Mouse (Mus musculus): ENCODE data around the gene Erbin. TPM values are rescaled to one million over a fixed set of nuclear protein-coding genes. Genes with fewer than 3 reads are reported as not detected.

The Erbin gene
- polyA plus RNA-seq, 1 experiment: 6.2 TPM

DNA sequence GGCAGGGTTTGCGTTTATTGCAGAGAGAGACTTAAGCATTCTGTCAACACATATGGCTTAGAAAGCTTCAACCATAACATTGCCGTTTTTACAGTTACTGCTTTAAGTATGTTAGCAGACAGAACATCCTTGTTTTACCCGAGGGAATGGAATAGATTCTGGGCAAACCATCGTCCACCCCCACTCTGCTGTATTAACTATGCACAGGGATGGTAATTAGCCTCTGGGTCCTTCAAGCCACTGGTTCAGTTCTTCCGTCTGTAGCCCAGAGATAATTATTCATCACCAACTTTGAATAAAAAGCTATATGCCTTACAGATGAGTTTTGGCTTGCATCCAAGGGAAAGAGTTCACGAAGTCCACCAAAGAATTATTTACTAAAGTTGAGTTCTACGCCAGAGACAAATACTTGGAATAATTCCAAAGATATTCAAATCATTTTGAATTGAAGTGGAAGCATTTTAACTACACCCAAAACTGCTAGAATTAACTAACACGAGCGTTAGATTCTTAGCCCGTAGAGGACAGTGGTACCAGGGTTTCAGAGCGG is 1.6 kb upstream of the Erbin start:
- H3K36me3 ChIP-seq (ENCODE audit: control insufficient read depth, insufficient read depth, low read length): no peaks in the 10 kb centered on the region
- H3K27ac ChIP-seq (ENCODE audit: insufficient read depth, low read length): peak overlapping the region; percentile 81
- DNase-seq (ENCODE audit: low read depth in 1 of 2, low spot score in 2 of 2): no peak
- no peaks in the 10 kb centered on the region for H3K27me3 ChIP-seq (ENCODE audit: control insufficient read depth, insufficient read depth, low read length)
- TF ChIP-seq POLR2A (IDR thresholded peaks at IDR 0.05; ENCODE audit: low read depth, low read length) (no peak), CTCF (IDR thresholded peaks at IDR 0.05; ENCODE audit: extremely low read depth, insufficient read depth, insufficient read length, insufficient replicate concordance) (no peak)
- no peaks in the 10 kb centered on the region for H3K4me1 ChIP-seq (ENCODE audit: control insufficient read depth, insufficient read depth, insufficient read length)
- peak overlapping the region; percentile 57 for H3K4me3 ChIP-seq (ENCODE audit: extremely low read depth, insufficient read depth, insufficient read length)
- 44% methylated on average over 11 of the region's 11 CpGs for WGBS

DNA sequence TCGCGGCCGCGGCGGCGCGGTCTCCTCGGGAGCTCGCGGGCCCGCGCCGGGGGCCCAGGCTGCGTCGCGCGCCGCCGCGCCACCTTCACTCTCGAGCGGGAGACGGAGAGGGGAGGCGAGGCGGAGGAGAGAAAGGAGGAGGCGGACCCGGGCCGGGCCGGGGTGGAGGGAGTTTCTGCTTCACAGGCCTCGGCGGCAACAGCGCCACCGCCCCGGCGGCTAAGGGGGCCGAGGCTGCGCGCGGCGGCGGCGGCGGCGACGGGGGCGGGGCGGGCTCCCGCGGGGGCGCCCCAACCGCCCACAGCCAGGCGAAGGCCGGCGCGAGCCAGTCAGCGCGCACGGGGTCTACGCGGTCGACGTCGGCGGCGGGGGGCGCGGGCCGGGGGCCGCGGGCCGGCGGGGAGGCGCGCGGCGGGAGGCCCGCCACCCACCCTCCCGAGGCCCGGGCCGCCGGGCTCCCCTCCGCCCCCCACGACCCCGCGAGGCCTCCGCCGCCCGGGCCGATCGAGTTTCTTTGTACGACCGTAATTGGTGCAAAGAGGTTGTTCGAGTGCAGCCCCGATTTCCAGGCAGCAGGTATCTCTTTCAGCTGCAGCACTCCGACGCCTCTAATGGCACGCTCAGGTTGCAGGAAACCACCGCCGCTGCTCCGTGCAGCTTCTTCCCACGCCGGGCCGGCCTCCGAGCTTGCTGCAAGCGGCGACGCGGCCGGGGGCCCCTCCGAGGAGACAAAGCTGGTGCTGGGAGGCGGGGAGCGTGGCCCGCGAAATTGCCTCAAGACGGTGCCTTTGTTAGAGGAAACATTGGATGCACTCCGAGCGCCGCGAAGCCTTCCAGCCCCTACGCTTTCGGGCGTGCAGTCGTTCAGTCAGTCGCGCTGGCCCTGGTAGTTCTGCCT is 868 bp upstream of the Erbin start:
- under 1% methylated on average over 69 of the region's 125 CpGs for WGBS
- Histone ChIP-seq H3K4me1 (ENCODE audit: control insufficient read depth, insufficient read depth, insufficient read length) (no peaks in the 10 kb centered on the region), H3K27ac (ENCODE audit: insufficient read depth, low read length) (peak overlapping the region; percentile 99), H3K27me3 (ENCODE audit: control insufficient read depth, insufficient read depth, low read length) (no peaks in the 10 kb centered on the region), H3K4me3 (ENCODE audit: extremely low read depth, insufficient read depth, insufficient read length) (peak overlapping the region; percentile 70), H3K36me3 (ENCODE audit: control insufficient read depth, insufficient read depth, low read length) (no peaks in the 10 kb centered on the region)
- peak in 1 of 2 experiments; percentile 87 for DNase-seq (ENCODE audit: low read depth in 1 of 2, low spot score in 2 of 2)
- TF ChIP-seq POLR2A (IDR thresholded peaks at IDR 0.05; ENCODE audit: low read depth, low read length) (no peak; the same call in 1 of the 2 replicates), CTCF (IDR thresholded peaks at IDR 0.05; ENCODE audit: extremely low read depth, insufficient read depth, insufficient read length, insufficient replicate concordance) (no peak)

DNA sequence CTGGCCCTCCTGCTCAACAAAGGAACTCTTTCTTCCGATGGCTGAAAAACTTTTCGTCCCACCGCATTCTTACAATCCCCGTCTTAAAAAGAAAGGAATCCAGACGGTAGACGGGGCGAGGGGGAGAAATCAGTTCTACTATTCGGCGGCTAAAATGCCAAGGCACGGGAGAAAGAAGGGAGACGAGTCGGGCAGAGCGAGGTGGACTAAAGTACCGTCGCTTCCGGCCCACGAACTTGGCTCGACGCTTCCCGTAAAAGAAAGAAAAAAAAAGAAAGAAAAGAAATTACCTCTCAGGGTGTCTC is 406 bp downstream of the Erbin start:
- no peak for DNase-seq (ENCODE audit: low read depth in 1 of 2, low spot score in 2 of 2)
- under 1% methylated on average over 20 of the region's 20 CpGs for WGBS
- TF ChIP-seq POLR2A (IDR thresholded peaks at IDR 0.05; ENCODE audit: low read depth, low read length) (no peak), CTCF (IDR thresholded peaks at IDR 0.05; ENCODE audit: extremely low read depth, insufficient read depth, insufficient read length, insufficient replicate concordance) (no peak)
- Histone ChIP-seq H3K36me3 (ENCODE audit: control insufficient read depth, insufficient read depth, low read length) (no peaks in the 10 kb centered on the region), H3K27ac (ENCODE audit: insufficient read depth, low read length) (peak overlapping the region; percentile 99), H3K4me3 (ENCODE audit: extremely low read depth, insufficient read depth, insufficient read length) (peak overlapping the region; percentile 70), H3K27me3 (ENCODE audit: control insufficient read depth, insufficient read depth, low read length) (no peaks in the 10 kb centered on the region), H3K4me1 (ENCODE audit: control insufficient read depth, insufficient read depth, insufficient read length) (no peaks in the 10 kb centered on the region)

DNA sequence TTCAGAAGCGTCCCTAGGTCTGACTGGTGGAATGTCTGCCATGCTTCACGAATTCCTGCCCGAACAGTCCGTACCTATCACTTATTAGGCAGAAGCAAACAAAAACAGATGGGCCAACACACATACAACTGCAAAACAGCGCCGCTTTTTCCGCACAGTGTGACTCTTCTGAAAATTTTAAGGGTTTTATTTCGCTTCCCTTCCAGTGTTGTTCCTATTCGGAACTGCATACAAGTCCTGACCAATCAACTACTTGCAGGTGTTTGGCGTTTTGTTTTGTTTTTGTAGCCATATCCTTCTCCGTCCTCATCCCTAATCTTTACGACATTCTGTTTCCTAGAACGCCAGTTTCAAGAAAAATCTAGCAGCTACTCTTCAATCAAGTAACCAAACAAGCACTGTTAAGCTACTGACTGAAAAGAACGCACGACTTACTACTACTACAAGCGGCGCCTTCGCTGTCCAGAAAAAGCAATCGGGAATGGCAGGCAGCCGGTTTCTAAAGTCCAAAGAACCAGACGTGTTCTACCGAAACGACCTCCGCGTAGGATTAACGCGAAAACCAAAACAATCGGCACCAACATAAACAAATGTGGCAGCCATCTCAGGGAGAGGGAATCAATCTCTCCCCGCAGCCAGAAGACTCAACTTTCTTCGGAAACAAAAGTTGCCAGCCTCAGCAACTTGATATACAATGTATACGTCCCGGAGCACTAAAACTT is 919 bp downstream of the Erbin start:
- H3K4me3 ChIP-seq (ENCODE audit: extremely low read depth, insufficient read depth, insufficient read length): peak overlapping the region; percentile 70
- H3K27ac ChIP-seq (ENCODE audit: insufficient read depth, low read length): peak overlapping the region; percentile 99
- H3K4me1 ChIP-seq (ENCODE audit: control insufficient read depth, insufficient read depth, insufficient read length): peaks cover under 1% of the 10 kb centered on the region; the same call in 1 of the 2 replicates
- H3K27me3 ChIP-seq (ENCODE audit: control insufficient read depth, insufficient read depth, low read length): no peaks in the 10 kb centered on the region
- H3K36me3 ChIP-seq (ENCODE audit: control insufficient read depth, insufficient read depth, low read length): no peaks in the 10 kb centered on the region
- DNase-seq (ENCODE audit: low read depth in 1 of 2, low spot score in 2 of 2): no peak
- under 1% methylated on average over 32 of the region's 32 CpGs for WGBS
- TF ChIP-seq POLR2A (IDR thresholded peaks at IDR 0.05; ENCODE audit: low read depth, low read length) (no peak), CTCF (IDR thresholded peaks at IDR 0.05; ENCODE audit: extremely low read depth, insufficient read depth, insufficient read length, insufficient replicate concordance) (no peak)

DNA sequence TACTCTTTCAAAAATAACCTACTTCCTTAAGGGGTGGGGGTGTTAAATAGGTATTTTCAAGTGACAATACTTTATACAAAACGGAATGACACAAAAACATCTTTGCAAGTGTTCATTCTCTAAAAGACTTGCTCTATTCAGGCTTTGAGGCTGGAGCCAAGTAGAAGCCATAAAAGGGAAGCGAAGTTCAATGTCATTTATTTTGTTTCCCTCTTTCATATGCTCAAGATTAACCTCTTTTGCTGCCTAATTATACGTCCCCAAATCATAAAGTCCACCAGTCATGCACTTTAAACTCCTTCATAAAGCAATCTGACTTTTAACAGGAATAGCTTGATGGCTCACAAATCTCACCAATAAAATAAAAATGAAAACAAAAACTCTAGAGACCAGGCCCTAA is 1.9 kb downstream of the Erbin start:
- WGBS: 2% methylated on average over 3 of the region's 3 CpGs
- Histone ChIP-seq H3K27me3 (ENCODE audit: control insufficient read depth, insufficient read depth, low read length) (no peaks in the 10 kb centered on the region), H3K27ac (ENCODE audit: insufficient read depth, low read length) (no peak overlapping the region), H3K36me3 (ENCODE audit: control insufficient read depth, insufficient read depth, low read length) (no peaks in the 10 kb centered on the region), H3K4me1 (ENCODE audit: control insufficient read depth, insufficient read depth, insufficient read length) (peaks cover 4% of the 10 kb centered on the region; the same call in 1 of the 2 replicates), H3K4me3 (ENCODE audit: extremely low read depth, insufficient read depth, insufficient read length) (no peak overlapping the region)
- no peak for TF ChIP-seq POLR2A (IDR thresholded peaks at IDR 0.05; ENCODE audit: low read depth, low read length)
- TF ChIP-seq CTCF (IDR thresholded peaks at IDR 0.05; ENCODE audit: extremely low read depth, insufficient read depth, insufficient read length, insufficient replicate concordance): no peak
- no peak for DNase-seq (ENCODE audit: low read depth in 1 of 2, low spot score in 2 of 2)

DNA sequence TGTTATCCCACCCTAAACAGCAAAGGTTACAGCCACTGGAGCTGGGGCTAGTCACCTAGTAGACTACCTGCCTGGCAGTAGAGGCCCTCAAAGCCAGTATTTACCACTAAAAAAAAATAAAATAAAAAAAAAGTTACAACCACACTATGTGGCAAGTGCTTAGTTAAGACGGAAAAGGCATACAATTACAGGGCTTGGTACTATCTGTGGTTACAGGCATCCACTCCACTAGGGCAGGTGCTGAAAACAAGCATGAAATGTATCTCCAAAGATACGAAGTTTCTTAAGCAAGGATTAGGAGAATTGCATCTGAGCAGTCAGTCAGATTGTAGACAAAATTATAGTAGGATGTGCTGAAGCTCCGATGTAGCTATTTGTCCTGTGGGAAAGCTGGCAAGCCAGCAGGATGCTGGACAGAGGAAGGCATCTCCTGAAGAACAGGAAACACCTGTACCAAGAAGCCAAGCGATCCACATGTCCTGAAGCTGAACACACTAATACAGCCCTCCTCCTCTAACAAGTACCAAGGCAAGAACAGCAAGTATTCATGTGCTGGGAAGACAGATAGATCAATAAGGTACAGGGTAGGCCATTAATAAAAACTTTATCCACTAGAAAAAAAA is 6.1 kb downstream of the Erbin start:
- peaks cover 9% of the 10 kb centered on the region; the same call in 1 of the 2 replicates for H3K4me1 ChIP-seq (ENCODE audit: control insufficient read depth, insufficient read depth, insufficient read length)
- TF ChIP-seq POLR2A (IDR thresholded peaks at IDR 0.05; ENCODE audit: low read depth, low read length) (no peak), CTCF (IDR thresholded peaks at IDR 0.05; ENCODE audit: extremely low read depth, insufficient read depth, insufficient read length, insufficient replicate concordance) (no peak)
- DNase-seq (ENCODE audit: low read depth in 1 of 2, low spot score in 2 of 2): no peak

More for the DNA sequence above, 6.1 kb downstream of the Erbin start:
- Histone ChIP-seq H3K36me3 (ENCODE audit: control insufficient read depth, insufficient read depth, low read length) (no peaks in the 10 kb centered on the region), H3K4me3 (ENCODE audit: extremely low read depth, insufficient read depth, insufficient read length) (no peak overlapping the region), H3K27ac (ENCODE audit: insufficient read depth, low read length) (no peak overlapping the region), H3K27me3 (ENCODE audit: control insufficient read depth, insufficient read depth, low read length) (no peaks in the 10 kb centered on the region)
- WGBS: 41% methylated on average over 4 of the region's 4 CpGs
